Mouse (Mus musculus) stomach, postnatal 0 days (tissue): ENCODE results near the gene 2810004N23Rik.

ENCODE experiments used
- CTCF ChIP-seq: IDR thresholded peaks from 2 replicates; pipeline ENCODE4 v1.5.1; 2016; ENCODE audit warnings: antibody characterized with exemption, low read depth, mild to moderate bottlenecking, moderate library complexity
- EP300 ChIP-seq: optimal IDR thresholded peaks from 2 replicates; pipeline ENCODE3; 2016; ENCODE audit warnings: antibody characterized with exemption

DNA sequence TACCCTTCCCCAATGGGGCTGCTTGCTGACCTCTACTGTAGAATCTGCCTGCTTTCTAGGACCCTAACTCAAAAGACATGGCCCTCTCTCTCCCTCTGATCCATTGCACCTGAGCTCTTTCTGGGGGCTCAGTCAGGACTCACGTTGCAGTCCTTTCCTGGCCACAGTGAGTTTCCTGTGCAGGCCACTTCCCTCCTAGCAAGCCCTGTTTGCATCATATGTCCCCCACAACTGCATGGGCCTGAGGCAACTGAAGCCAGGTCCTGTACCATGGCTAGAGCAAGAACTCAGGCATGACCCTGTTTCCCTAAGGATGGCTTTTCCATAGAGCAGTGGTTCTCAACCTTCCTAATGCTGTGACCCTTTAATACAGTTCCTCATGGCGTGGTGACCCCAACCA is 25.0 kb downstream of the 2810004N23Rik start:
- TF ChIP-seq CTCF: no peak
- no peak for TF ChIP-seq EP300
